Mouse (Mus musculus) liver, adult 2 months (tissue): ENCODE measurements around the gene Hist1h4a. TPM values are rescaled to one million over a fixed set of nuclear protein-coding genes. Genes with fewer than 3 reads are reported as not detected.

Experiments used
- DNase-seq: peaks from one replicate; pipeline ENCODE4 v3.0.0-alpha.2; 2011; ENCODE audit warnings: low read depth, low spot score; ENCODE audit errors: extremely low read depth
- H3K27ac ChIP-seq: fragments of 200-500 bp; replicated peaks from 2 replicates; pipeline ENCODE4 v1.5.1; 2012; ENCODE audit warnings: low read depth, mild to moderate bottlenecking, control low read depth, inconsistent platforms, low read length; ENCODE audit not compliant: insufficient read depth
- H3K27me3 ChIP-seq: fragments of 200-500 bp; 2 replicates; pipeline ENCODE4 v1.6.1; 2012; ENCODE audit warnings: mild to moderate bottlenecking, moderate library complexity, low read length, inconsistent platforms; ENCODE audit not compliant: control insufficient read depth, insufficient read depth
- H3K36me3 ChIP-seq: fragments of 200-500 bp; 2 replicates; pipeline ENCODE4 v1.6.1; 2012; ENCODE audit warnings: low read length, inconsistent platforms; ENCODE audit not compliant: control insufficient read depth, insufficient read depth
- H3K4me1 ChIP-seq: fragments of 200-500 bp; 2 replicates; pipeline ENCODE4 v1.6.1; 2011; ENCODE audit warnings: low read length; ENCODE audit not compliant: control insufficient read depth, insufficient read depth
- H3K4me3 ChIP-seq: fragments of 200-500 bp; 2 replicates; pipeline ENCODE4 v1.5.1; 2011; ENCODE audit warnings: low read depth, mild to moderate bottlenecking, control low read depth, low read length, moderate library complexity; ENCODE audit not compliant: insufficient read depth
- H3K79me2 ChIP-seq: fragments of 200-500 bp; 2 replicates; pipeline ENCODE4 v1.6.1; 2012; ENCODE audit warnings: inconsistent platforms, mild to moderate bottlenecking, low read length, moderate library complexity; ENCODE audit not compliant: control insufficient read depth, insufficient read depth
- H3K9ac ChIP-seq: fragments of 200-500 bp; 2 replicates; pipeline ENCODE4 v1.6.1; 2012; ENCODE audit warnings: low read depth, mild to moderate bottlenecking, control low read depth, inconsistent platforms, low read length
- CTCF ChIP-seq: fragments of 200-500 bp; IDR thresholded peaks from 2 replicates; pipeline ENCODE4 v1.5.1; 2011; ENCODE audit warnings: low read depth, low read length, control low read depth
- POLR2A ChIP-seq: fragments of 200-500 bp; IDR thresholded peaks from 2 replicates; pipeline ENCODE4 v1.6.1; 2011; ENCODE audit warnings: low read length, control low read depth; ENCODE audit not compliant: insufficient read depth; ENCODE audit errors: extremely low read depth
- WGBS: fragments of 180-500 bp; shearing (Covaris S2); methylation state at CpG from one replicate; pipeline ENCODE4 v1.1.7; 2018; 5-methylcytosine and 5-hydroxymethylcytosine counted together
- polyA plus RNA-seq: library from polyadenylated mRNA; depleted of rRNA; stranded (reverse); fragments of >200 nt; gene quantifications from 2 replicates; pipeline ENCODE4 v1.2.3, GENCODE M21; 2012; rRNA removed
- total RNA-seq: library from RNA; depleted of rRNA; stranded (reverse); fragments of >200 nt; gene quantifications from 2 replicates; pipeline ENCODE4 v1.2.3, GENCODE M21; 2014; rRNA removed

Hist1h4a gene
- total RNA-seq: 21.0 and 54.0 TPM in 2 replicates
- polyA plus RNA-seq: 0.76 TPM in 1 of 2 replicates, not detected in the other

GRCm38 (mm10) chr13:23760972-23761864 lies at the start of gene Hist1h4a:
Hist1h4a (minus strand) TSS chr13:23761230.
- H3K4me1 ChIP-seq: peaks cover 11% of the 10 kb centered on the region; the same call in 1 of the 2 replicates
- WGBS: under 1% methylated on average over 67 of the region's 72 CpGs
- H3K27ac ChIP-seq: peak within 1 kb of the TSS; percentile 62; the same call in 1 of the 2 replicates
- no peaks in the 10 kb centered on the region for H3K27me3 ChIP-seq
- peak; percentile 87 for DNase-seq
- no peaks in the 10 kb centered on the region for H3K36me3 ChIP-seq
- peak within 1 kb of the TSS; percentile 72 for H3K9ac ChIP-seq
- TF ChIP-seq POLR2A: peak; percentile 64; the same call in 1 of the 2 replicates
- TF ChIP-seq CTCF: no peak
- no peaks in the 10 kb centered on the region for H3K79me2 ChIP-seq
- peak within 1 kb of the TSS; percentile 67 for H3K4me3 ChIP-seq

GRCm38 (mm10) chr13:23806422-23807052 lies 45.5 kb upstream of the Hist1h4a start, which contains the start of gene Slc17a2:
Slc17a2 (plus strand) TSS chr13:23806993.
- 24% methylated on average over 15 of the region's 15 CpGs for WGBS
- DNase-seq: peak; percentile 98
- TF ChIP-seq CTCF: no peak
- TF ChIP-seq POLR2A: peak; percentile 8; the same call in 1 of the 2 replicates
- Histone ChIP-seq H3K79me2 (peaks cover 3% of the 10 kb centered on the region; the same call in 1 of the 2 replicates), H3K27ac (peak within 1 kb of the TSS; percentile 100), H3K27me3 (no peaks in the 10 kb centered on the region), H3K36me3 (peaks cover 15% of the 10 kb centered on the region), H3K9ac (peak within 1 kb of the TSS; percentile 98), H3K4me3 (peak within 1 kb of the TSS; percentile 92), H3K4me1 (peaks cover 10% of the 10 kb centered on the region; the same call in 1 of the 2 replicates)

GRCm38 (mm10) chr13:23804532-23804931 lies 43.5 kb upstream of the Hist1h4a start:
- peak; percentile 98 for DNase-seq
- Histone ChIP-seq H3K36me3 (no peaks in the 10 kb centered on the region; the same call in 1 of the 2 replicates), H3K79me2 (peaks cover 2% of the 10 kb centered on the region; the same call in 1 of the 2 replicates), H3K4me1 (peaks cover 1% of the 10 kb centered on the region; the same call in 1 of the 2 replicates), H3K27ac (no peak overlapping the region), H3K4me3 (no peak overlapping the region), H3K9ac (no peak overlapping the region), H3K27me3 (no peaks in the 10 kb centered on the region)
- WGBS: 25% methylated on average over 2 of the region's 2 CpGs
- TF ChIP-seq POLR2A (no peak), CTCF (no peak)

- Histone ChIP-seq H3K9ac (no peak overlapping the region), H3K27me3 (no peaks in the 10 kb centered on the region), H3K27ac (no peak overlapping the region), H3K36me3 (no peaks in the 10 kb centered on the region), H3K4me1 (no peaks in the 10 kb centered on the region), H3K79me2 (no peaks in the 10 kb centered on the region; the same call in 1 of the 2 replicates), H3K4me3 (no peak overlapping the region)
- WGBS: 71% methylated on average over 5 of the region's 5 CpGs
- TF ChIP-seq POLR2A (no peak), CTCF (no peak)
- DNase-seq: no peak
Measured at GRCm38 (mm10) chr13:23799405-23799804, 38.4 kb upstream of the Hist1h4a start.

GRCm38 (mm10) chr13:23792520-23792919 lies 31.5 kb upstream of the Hist1h4a start:
- H3K4me3 ChIP-seq: no peak overlapping the region
- TF ChIP-seq POLR2A: no peak
- TF ChIP-seq CTCF: peak; percentile 50

More at GRCm38 (mm10) chr13:23792520-23792919, 31.5 kb upstream of the Hist1h4a start:
- H3K4me1 ChIP-seq: no peaks in the 10 kb centered on the region; the same call in 1 of the 2 replicates
- peak; percentile 79 for DNase-seq
- H3K9ac ChIP-seq: no peak overlapping the region; the same call in 1 of the 2 replicates
- H3K27ac ChIP-seq: no peak overlapping the region
- no peaks in the 10 kb centered on the region for H3K79me2 ChIP-seq
- H3K36me3 ChIP-seq: no peaks in the 10 kb centered on the region
- 10% methylated on average over 2 of the region's 2 CpGs for WGBS
- no peaks in the 10 kb centered on the region for H3K27me3 ChIP-seq
